Mouse (Mus musculus) ovary, postnatal 36 days (tissue): ENCODE data around the gene Dgkb.

ENCODE experiments used
- DNase-seq: peaks from one replicate; pipeline ENCODE4 v3.0.0; 2022; ENCODE audit warnings: low spot score, mixed read lengths

Gene Dgkb

GRCm38 (mm10) chr12:38371597-38371996 lies 554.1 kb downstream of the Dgkb start:
- DNase-seq, result no peak

DNA sequence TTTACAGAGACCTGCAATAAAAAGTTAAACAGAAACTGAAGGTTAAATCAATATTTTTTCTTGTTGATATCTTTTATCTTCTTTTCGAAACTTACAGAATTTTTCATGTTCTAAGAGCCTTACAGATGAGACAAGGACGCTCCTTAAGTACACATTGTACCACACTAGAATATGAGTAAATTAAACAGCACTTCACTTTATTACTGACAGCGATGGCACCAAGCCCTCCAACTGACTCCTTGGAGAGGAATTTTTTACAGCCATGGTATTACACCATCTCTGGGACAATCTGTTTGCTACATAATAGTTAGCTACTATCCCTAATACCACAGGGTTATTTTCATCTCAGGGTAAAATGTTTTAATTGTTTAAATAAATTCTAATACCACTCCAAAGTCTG lies 556.6 kb downstream of the Dgkb start:
- DNase-seq, result no peak

DNA sequence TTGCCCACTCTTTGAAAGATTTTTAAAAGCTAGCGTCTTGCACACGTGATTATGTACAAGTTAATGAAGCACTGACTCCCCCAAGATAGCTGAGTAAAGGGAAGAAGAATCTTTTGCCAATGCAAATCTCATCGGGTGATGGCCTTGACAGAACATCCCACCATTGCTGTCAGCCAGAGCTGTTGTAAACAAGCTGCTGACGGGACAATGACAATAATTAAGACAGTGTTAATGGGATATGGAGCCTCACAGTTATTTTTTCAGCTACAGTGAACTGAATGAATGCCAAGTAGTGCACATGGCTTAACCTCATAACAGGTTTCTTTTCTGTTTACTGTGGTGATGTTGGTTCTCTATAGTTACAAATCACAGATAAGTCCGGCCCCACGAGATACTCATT lies 568.4 kb downstream of the Dgkb start:
- no peak for DNase-seq

GRCm38 (mm10) chr12:38386991-38387390 lies 569.5 kb downstream of the Dgkb start:
- DNase-seq, result no peak

DNA sequence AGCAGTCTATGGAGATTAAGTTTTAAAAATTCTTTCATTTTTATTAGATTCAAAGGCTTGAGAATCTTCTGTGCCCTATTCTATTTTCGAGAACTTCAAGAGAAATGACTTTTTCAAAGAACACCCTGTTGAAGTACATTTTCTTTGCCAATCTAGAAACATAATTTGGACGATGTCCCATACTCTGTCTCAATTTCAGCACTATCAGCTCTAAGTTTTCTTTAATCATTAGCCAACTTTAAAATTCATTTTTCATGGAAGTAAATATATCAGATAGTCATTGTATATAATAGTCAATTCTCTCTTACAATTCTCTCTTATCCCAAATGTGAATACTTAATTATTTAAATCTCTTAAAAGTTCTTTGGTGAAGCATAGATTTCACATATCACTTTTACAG lies 570.1 kb downstream of the Dgkb start:
- DNase-seq, result no peak

- DNase-seq, result no peak
Observed at GRCm38 (mm10) chr12:38388243-38388642, 570.7 kb downstream of the Dgkb start.

- DNase-seq, result no peak
Observed at GRCm38 (mm10) chr12:38397754-38398312, 580.3 kb downstream of the Dgkb start.

GRCm38 (mm10) chr12:38400089-38400488 lies 582.6 kb downstream of the Dgkb start:
- DNase-seq, result no peak

DNA sequence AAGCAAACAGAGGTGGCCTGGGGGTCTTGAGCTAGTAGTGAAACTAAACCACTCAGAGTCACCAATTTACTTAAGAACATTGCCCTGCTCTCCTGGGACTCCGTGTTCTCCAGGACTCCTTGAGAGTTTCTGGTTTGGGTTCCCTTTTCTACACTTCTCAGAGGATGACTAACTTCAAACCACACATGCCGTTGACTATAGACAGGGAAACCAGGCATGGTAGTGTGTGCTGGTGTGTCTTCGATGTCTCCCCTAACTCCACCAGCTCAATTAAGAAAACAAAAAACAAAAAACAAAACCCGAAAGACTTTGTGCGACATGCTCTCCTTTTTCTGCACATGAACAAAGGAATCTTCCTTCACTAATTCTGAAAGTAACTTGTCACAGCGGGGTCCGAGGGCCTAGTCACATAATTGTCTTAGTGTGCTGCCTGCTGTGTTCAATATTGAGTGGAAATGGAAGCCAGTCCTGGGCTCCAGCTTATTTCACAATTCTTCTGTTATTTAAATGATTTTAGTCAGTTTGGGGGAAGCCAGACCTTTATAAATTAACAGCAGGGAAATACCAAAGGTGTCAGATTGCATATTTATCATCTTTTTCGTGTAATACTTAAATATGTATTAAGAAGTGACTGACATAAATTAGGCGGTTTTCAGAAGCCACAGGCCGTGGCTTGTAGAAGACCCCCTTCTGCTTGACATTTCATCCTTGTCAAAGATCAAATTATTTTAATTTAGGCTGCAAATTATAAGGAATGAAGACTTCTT lies 618.0 kb downstream of the Dgkb start:
- DNase-seq, result no peak

GRCm38 (mm10) chr12:38436131-38436436 lies 618.6 kb downstream of the Dgkb start:
- DNase-seq, result no peak

DNA sequence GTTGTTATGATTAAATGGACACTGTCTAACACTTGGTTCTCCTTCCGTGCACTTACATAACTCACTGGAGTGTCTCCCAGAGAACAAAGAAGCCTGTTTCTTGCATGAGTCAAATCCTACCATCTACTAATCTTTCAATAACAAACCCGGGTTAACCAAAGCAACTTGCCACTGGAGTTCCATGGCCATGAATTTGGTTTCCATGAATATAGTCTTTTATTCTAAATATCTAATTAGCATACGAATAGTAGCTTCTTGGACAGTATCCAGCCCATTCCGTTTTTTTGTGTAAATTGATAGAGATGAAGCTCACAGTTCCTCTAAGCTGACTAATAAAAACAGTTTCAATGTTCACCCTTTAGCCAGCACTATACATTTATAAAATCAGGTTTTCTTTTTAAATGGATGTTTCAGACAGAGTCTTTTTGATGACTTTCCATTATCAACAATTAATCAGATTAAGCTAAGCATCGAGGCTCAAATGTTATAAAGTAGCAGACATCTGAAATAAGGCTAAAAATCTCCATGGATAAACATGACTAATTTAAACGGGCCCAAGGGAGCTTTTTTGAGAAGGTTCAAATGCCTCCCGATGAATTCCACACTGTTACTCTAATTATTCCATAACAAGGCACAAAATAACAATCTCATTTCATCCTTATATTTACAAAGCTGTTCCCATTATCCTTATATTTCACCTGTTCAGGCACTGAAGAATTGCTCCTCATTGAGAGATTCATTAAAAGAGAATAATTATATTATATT lies 633.0 kb downstream of the Dgkb start:
- DNase-seq, result no peak

GRCm38 (mm10) chr12:38451677-38452076 lies 634.2 kb downstream of the Dgkb start:
- no peak for DNase-seq

DNA sequence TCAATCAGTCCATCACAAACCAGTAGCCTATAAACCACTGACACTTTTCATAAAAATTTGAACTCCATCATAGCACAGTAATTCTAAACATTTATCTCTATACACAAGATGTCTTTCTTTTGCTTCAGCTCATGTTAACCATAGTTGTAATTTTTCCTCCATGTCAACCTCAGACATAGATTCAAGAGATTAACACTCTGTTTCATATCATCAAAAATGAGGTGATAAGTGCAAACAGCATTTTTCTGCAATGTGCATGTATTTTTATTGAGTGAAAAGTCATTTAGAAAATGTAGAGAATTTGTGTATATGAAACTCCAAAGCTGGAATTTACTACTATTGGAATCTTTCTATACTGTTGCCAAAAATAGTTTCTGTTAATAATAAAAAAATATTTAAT lies 650.7 kb downstream of the Dgkb start:
- no peak for DNase-seq

DNA sequence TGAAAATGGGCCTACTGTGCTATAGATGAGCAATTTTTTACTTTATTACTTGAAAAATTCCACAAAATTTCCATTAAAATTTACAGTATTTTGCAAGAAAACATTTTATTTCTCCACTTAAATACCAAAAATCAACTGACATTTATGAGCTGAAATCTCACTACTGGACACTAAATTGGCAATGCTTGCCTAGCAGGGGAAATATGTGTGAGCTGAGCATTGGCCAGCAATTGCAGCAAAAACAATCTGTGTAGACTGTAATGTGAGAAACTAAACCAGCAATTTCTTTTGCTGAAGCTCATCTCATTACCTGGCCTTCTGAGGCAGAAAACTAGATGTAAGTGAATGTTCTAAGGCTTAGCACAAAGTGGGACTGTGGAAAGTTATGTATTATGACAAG lies 651.1 kb downstream of the Dgkb start:
- no peak for DNase-seq

DNA sequence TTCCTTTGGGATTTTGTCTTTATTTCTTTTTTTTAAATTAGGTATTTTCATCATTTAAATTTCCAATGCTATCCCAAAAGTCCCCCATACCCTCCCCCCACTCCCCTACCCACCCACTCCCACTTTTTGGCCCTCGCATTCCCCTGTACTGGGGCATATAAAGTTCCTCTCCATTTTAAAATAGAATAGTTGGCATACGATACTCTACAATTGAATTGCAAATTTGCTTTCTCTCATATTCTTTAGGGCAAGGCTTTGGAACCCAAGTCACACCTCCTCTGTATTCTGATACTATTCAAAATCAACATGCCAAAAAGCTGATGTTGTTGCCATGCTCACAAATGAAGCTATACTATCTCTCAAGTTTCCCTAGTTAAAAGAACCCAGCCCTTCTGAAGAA lies 679.7 kb downstream of the Dgkb start:
- no peak for DNase-seq

GRCm38 (mm10) chr12:38500931-38501330 lies 683.4 kb downstream of the Dgkb start:
- no peak for DNase-seq

- no peak for DNase-seq
Observed at GRCm38 (mm10) chr12:38508195-38508594, 690.7 kb downstream of the Dgkb start.

DNA sequence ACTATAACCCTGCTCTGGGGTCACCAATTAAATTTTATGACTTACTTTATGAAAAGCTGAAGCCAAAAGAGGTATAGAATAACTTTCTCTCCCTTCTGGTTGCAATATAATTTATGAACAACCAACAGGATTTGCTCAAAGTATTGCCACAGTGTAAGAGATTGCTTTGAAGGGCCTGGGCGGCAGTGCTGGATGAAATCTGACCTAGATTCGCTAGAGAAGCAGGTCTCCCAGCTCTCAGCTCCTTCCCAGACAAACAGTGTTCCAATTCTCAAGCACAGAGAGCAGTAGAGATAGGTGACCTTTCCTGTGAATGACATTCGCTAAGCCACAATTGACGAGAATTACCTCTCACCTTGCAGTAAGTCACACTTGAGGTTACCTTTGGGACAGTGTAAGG lies 727.9 kb downstream of the Dgkb start:
- DNase-seq, result no peak

DNA sequence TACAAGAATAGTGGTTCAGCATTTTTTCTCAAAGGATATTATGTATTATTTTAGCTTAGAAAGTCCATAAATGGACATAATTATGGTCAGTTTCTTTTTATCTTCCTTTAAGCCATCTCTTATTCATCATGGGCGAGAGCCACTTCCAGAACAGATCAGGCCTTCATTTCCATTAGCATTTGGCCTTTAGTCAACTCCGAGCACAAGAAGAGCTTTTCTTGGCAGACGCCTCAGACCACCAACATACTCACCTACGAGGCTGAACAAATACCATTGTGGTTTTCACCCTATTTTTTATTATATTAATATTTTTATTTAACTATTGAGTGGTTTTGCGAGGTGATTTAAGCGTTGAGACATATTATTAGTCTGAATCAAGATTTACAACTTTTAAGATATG lies 759.6 kb downstream of the Dgkb start:
- DNase-seq, result no peak

DNA sequence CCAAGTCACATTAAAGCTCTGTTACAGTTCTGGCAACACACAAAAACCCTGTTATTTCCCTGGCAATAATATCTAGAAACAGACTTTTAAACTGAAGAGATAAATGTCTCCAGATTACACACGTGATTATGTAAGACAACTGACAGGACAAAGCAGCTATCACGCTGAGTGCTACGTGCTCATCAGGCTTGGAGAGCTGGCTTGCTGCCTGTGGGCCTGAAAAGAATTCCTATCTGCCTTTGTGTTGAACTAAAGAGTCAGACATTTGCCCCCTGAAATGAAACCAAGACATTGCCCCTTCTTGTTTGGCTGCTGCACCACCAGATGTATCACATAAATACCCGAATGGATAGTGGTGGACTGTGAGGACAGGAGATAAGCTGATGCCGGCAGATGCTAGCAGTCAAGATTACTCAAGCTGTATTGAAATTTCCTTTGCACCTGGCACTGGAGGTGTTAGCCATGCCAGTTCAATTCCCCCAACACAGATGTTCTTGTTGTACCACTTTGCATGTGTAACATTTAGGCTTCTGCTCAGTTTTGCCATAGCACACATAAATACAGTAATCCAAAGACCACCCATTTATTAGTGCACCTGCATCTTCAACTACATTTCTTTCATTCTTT lies 761.8 kb downstream of the Dgkb start:
- DNase-seq, result no peak

DNA sequence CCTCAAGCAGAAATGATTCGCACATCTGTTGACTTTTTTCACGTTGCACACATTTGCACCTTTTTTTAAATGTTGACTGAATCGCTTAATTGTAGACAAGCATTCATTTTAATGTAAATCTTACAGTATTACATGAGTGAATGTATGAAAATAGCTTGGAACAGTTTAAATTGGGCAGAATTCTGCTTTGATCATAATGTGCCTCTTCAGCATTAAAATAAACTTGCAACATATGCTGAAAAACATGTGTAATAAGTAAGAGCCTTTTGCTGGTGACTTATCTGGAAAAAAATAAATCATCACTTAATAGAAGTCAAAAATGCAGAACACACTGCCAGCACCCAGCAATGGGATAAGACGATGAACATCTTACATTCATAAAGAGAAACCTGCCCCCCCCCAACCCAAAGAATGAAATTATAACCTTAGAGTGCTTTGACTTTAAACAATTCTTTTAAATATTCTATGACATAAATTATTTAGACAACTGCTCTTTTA lies 768.9 kb downstream of the Dgkb start:
- DNase-seq, result no peak

DNA sequence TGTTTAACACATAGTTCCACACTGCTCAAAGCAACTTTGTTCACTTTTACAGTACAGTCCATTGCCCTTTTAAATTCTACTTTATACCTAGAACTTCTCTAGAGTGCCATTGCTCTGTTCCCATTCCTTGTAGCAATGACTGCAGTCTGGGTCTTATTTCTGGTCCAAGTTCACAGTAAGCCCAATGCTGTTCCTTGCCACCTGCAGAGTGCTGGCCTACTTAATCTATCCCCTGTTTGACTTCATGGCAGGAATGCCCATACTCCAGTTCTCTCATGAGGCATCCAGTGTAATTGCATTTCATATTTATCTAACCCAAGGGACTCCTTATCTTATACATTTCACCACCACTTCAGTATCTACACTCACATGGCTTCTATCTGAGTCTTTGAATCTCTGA lies 772.4 kb downstream of the Dgkb start:
- DNase-seq, result no peak

GRCm38 (mm10) chr12:38593653-38594052 lies 776.1 kb downstream of the Dgkb start:
- no peak for DNase-seq
